Mouse (Mus musculus): Measurements from ENCODE around the gene Gas2l1. TPM values are rescaled to one million over a fixed set of nuclear protein-coding genes. Genes with fewer than 3 reads are reported as not detected.
"Not testable (repeated sequence)": the region's sequence is repeated elsewhere in the genome, so short reads cannot be mapped to it uniquely, and the experiment has no call there.

The Gas2l1 gene
- polyA plus RNA-seq, 1 experiment from 2014 or later = 14.1 TPM

GRCm38 (mm10) chr11:5098736-5099542 is 33.8 kb upstream of the Gas2l1 start, which contains the start of the genes Rhbdd3 and Ewsr1:
Gene Rhbdd3, plus strand, starts transcription at chr11:5098926.
Gene Ewsr1, minus strand, starts transcription at chr11:5099266.
- Histone ChIP-seq H3K36me3 (ENCODE audit: control insufficient read depth, insufficient read depth, low read length) (no peaks in the 10 kb centered on the region), H3K27me3 (ENCODE audit: control insufficient read depth, insufficient read depth, low read length) (no peaks in the 10 kb centered on the region), H3K4me2 (ENCODE audit: low read depth, low read length) (peak within 1 kb of the TSS; percentile 88), H3K9ac (ENCODE audit: low read length) (peak within 1 kb of the TSS; percentile 100), H3K9me3 (replicated peaks; ENCODE audit: control insufficient read depth, low read length) (no peaks in the 10 kb centered on the region), H3K4me3 (replicated peaks; ENCODE audit: low read length) (peak within 1 kb of the TSS; percentile 97), H3K27ac (ENCODE audit: low read length) (peak within 1 kb of the TSS; percentile 98), H3K4me1 (ENCODE audit: control insufficient read depth, insufficient read depth, low read length) (peaks cover 32% of the 10 kb centered on the region)
- WGBS = under 1% methylated on average over 79 of the region's 92 CpGs
- peak; percentile 92 for ATAC-seq (ENCODE audit: insufficient read depth, low FRiP score)

- WGBS = under 1% methylated on average over 44 of the region's 44 CpGs
- peak overlapping the region; percentile 97 for H3K4me3 ChIP-seq (replicated peaks; ENCODE audit: low read length)
Measured at GRCm38 (mm10) chr11:5098035-5098735, 33.1 kb upstream of the Gas2l1 start.

GRCm38 (mm10) chr11:5096480-5097020 is 31.4 kb upstream of the Gas2l1 start:
- no peak overlapping the region for H3K27ac ChIP-seq (ENCODE audit: low read length)
- H3K27me3 ChIP-seq (ENCODE audit: control insufficient read depth, insufficient read depth, low read length) = no peaks in the 10 kb centered on the region
- no peak for ATAC-seq (ENCODE audit: insufficient read depth, low FRiP score)
- H3K4me2 ChIP-seq (ENCODE audit: low read depth, low read length) = peak overlapping the region; percentile 83
- H3K4me1 ChIP-seq (ENCODE audit: control insufficient read depth, insufficient read depth, low read length) = peaks cover 36% of the 10 kb centered on the region
- H3K4me3 ChIP-seq (replicated peaks; ENCODE audit: low read length) = peak overlapping the region; percentile 97; the same call in 1 of the 2 replicates
- WGBS = 46% methylated on average over 8 of the region's 8 CpGs
- H3K9ac ChIP-seq (ENCODE audit: low read length) = peak overlapping the region; percentile 100; the same call in 1 of the 2 replicates
- H3K36me3 ChIP-seq (ENCODE audit: control insufficient read depth, insufficient read depth, low read length) = peaks cover 9% of the 10 kb centered on the region; the same call in 1 of the 2 replicates
- no peaks in the 10 kb centered on the region for H3K9me3 ChIP-seq (replicated peaks; ENCODE audit: control insufficient read depth, low read length)

More at GRCm38 (mm10) chr11:5098035-5098735, 33.1 kb upstream of the Gas2l1 start:
- ATAC-seq (ENCODE audit: insufficient read depth, low FRiP score) = no peak; the same call in 1 of the 2 replicates
- Histone ChIP-seq H3K36me3 (ENCODE audit: control insufficient read depth, insufficient read depth, low read length) (no peaks in the 10 kb centered on the region), H3K27ac (ENCODE audit: low read length) (peak overlapping the region; percentile 98), H3K27me3 (ENCODE audit: control insufficient read depth, insufficient read depth, low read length) (no peaks in the 10 kb centered on the region), H3K9ac (ENCODE audit: low read length) (peak overlapping the region; percentile 100), H3K4me1 (ENCODE audit: control insufficient read depth, insufficient read depth, low read length) (peaks cover 36% of the 10 kb centered on the region), H3K4me2 (ENCODE audit: low read depth, low read length) (peak overlapping the region; percentile 83), H3K9me3 (replicated peaks; ENCODE audit: control insufficient read depth, low read length) (no peaks in the 10 kb centered on the region)

GRCm38 (mm10) chr11:5095877-5096276 is 30.8 kb upstream of the Gas2l1 start:
- no peaks in the 10 kb centered on the region for H3K9me3 ChIP-seq (replicated peaks; ENCODE audit: control insufficient read depth, low read length)
- no peaks in the 10 kb centered on the region for H3K27me3 ChIP-seq (ENCODE audit: control insufficient read depth, insufficient read depth, low read length)
- no peak for ATAC-seq (ENCODE audit: insufficient read depth, low FRiP score)
- peaks cover 29% of the 10 kb centered on the region for H3K4me1 ChIP-seq (ENCODE audit: control insufficient read depth, insufficient read depth, low read length)
- H3K9ac ChIP-seq (ENCODE audit: low read length) = no peak overlapping the region
- H3K4me3 ChIP-seq (replicated peaks; ENCODE audit: low read length) = no peak overlapping the region
- H3K4me2 ChIP-seq (ENCODE audit: low read depth, low read length) = no peak overlapping the region
- no peak overlapping the region for H3K27ac ChIP-seq (ENCODE audit: low read length)
- whole genome bisulfite sequencing = 69% methylated on average over 5 of the region's 5 CpGs
- peaks cover 14% of the 10 kb centered on the region; the same call in 1 of the 2 replicates for H3K36me3 ChIP-seq (ENCODE audit: control insufficient read depth, insufficient read depth, low read length)

DNA sequence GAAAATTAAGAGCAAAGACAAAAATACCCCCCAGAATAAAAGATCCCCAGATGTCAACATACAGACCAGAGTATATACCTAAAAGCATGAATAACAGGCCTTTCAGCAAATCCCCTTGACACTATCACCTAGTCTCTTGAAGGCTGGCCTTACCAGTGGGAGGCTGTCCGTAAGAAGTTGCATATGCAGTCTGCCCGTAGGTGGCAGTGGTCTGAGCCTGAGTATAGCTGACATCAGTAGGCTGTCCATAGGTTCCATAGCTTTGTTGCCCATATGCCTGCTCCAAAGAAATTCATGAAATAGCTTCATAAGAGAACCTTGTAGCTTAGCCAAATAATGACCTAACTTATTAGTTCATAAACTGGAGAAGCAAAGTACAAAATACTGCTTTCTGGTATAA is 26.6 kb upstream of the Gas2l1 start:
- no peak overlapping the region for H3K4me3 ChIP-seq (replicated peaks; ENCODE audit: low read length)
- H3K4me1 ChIP-seq (ENCODE audit: control insufficient read depth, insufficient read depth, low read length) = peaks cover 12% of the 10 kb centered on the region
- H3K36me3 ChIP-seq (ENCODE audit: control insufficient read depth, insufficient read depth, low read length) = peaks cover 43% of the 10 kb centered on the region
- no peaks in the 10 kb centered on the region for H3K27me3 ChIP-seq (ENCODE audit: control insufficient read depth, insufficient read depth, low read length)
- H3K4me2 ChIP-seq (ENCODE audit: low read depth, low read length) = no peak overlapping the region
- H3K9ac ChIP-seq (ENCODE audit: low read length) = no peak overlapping the region
- H3K9me3 ChIP-seq (replicated peaks; ENCODE audit: control insufficient read depth, low read length) = no peaks in the 10 kb centered on the region
- no peak overlapping the region for H3K27ac ChIP-seq (ENCODE audit: low read length)
- no peak for ATAC-seq (ENCODE audit: insufficient read depth, low FRiP score)
- WGBS = 40% methylated on average over 2 of the region's 2 CpGs

DNA sequence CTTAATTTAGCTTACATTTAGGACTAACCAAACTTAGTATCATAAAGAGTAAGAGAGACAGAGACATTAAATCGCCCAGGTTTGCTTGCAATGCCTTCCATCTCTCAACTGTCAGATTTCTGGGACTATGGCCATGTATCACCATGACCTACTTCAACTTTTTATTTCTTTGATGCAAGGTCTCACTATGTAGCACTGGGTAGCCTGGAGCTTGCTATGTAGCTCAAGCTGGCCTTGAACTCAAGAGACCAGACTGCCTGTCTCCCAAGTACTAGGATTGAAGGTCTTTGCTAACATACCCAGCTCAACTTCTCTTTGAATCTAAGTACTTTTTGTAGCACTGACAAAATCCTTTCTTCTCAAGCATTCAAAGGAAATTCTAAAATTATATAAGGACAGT is 24.0 kb upstream of the Gas2l1 start:
- Histone ChIP-seq H3K9me3 (replicated peaks; ENCODE audit: control insufficient read depth, low read length) (no peaks in the 10 kb centered on the region), H3K4me1 (ENCODE audit: control insufficient read depth, insufficient read depth, low read length) (0 out of 2 replicates have a peak, but pooled peaks cover 4% of the 10 kb centered on the region), H3K4me2 (ENCODE audit: low read depth, low read length) (no peak overlapping the region), H3K9ac (ENCODE audit: low read length) (no peak overlapping the region), H3K36me3 (ENCODE audit: control insufficient read depth, insufficient read depth, low read length) (peaks cover 59% of the 10 kb centered on the region), H3K27ac (ENCODE audit: low read length) (no peak overlapping the region), H3K27me3 (ENCODE audit: control insufficient read depth, insufficient read depth, low read length) (no peaks in the 10 kb centered on the region), H3K4me3 (replicated peaks; ENCODE audit: low read length) (no peak overlapping the region)
- ATAC-seq (ENCODE audit: insufficient read depth, low FRiP score) = no peak
- WGBS = 95% methylated on average over 1 of the region's 1 CpGs

- H3K4me1 ChIP-seq (ENCODE audit: control insufficient read depth, insufficient read depth, low read length); H3K27me3 ChIP-seq (ENCODE audit: control insufficient read depth, insufficient read depth, low read length); H3K9ac ChIP-seq (ENCODE audit: low read length); H3K27ac ChIP-seq (ENCODE audit: low read length); H3K9me3 ChIP-seq (replicated peaks; ENCODE audit: control insufficient read depth, low read length); H3K4me3 ChIP-seq (replicated peaks; ENCODE audit: low read length); ATAC-seq (ENCODE audit: insufficient read depth, low FRiP score); H3K4me2 ChIP-seq (ENCODE audit: low read depth, low read length): not testable (repeated sequence)
- H3K36me3 ChIP-seq (ENCODE audit: control insufficient read depth, insufficient read depth, low read length) = peaks cover 29% of the 10 kb centered on the region; the same call in 1 of the 2 replicates
- WGBS = 83% methylated on average over 4 of the region's 5 CpGs
Measured at GRCm38 (mm10) chr11:5076843-5077242, 11.7 kb upstream of the Gas2l1 start.

- H3K9ac ChIP-seq (ENCODE audit: low read length) = no peak overlapping the region
- no peaks in the 10 kb centered on the region for H3K4me1 ChIP-seq (ENCODE audit: control insufficient read depth, insufficient read depth, low read length)
- peaks cover 35% of the 10 kb centered on the region; the same call in 1 of the 2 replicates for H3K36me3 ChIP-seq (ENCODE audit: control insufficient read depth, insufficient read depth, low read length)
- H3K4me2 ChIP-seq (ENCODE audit: low read depth, low read length) = no peak overlapping the region
- no peak overlapping the region for H3K4me3 ChIP-seq (replicated peaks; ENCODE audit: low read length)
- H3K27ac ChIP-seq (ENCODE audit: low read length) = no peak overlapping the region
- no peak for ATAC-seq (ENCODE audit: insufficient read depth, low FRiP score)
- H3K9me3 ChIP-seq (replicated peaks; ENCODE audit: control insufficient read depth, low read length) = no peaks in the 10 kb centered on the region
- no peaks in the 10 kb centered on the region for H3K27me3 ChIP-seq (ENCODE audit: control insufficient read depth, insufficient read depth, low read length)
Measured at GRCm38 (mm10) chr11:5075760-5076159, 10.6 kb upstream of the Gas2l1 start.

DNA sequence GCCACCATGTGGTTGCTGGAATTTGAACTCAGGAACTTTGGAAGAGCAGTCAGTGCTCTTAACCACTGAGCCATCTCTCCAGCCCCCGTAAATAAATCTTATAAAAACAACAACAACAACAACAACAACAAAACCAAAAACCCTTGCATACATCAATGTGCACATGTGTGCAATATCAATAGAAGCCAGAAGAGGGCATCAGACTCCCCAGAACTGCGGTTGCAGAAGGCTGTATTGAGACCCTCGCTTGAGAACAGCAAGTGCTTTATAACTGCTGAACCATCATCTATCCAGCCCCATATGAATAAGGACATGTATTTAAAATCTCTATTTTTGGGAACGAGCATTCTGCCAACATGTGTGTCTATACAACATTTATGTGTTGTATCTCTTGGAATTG is 9.8 kb upstream of the Gas2l1 start:
- Histone ChIP-seq H3K4me3 (replicated peaks; ENCODE audit: low read length) (no peak overlapping the region), H3K9ac (ENCODE audit: low read length) (no peak overlapping the region), H3K27me3 (ENCODE audit: control insufficient read depth, insufficient read depth, low read length) (no peaks in the 10 kb centered on the region), H3K9me3 (replicated peaks; ENCODE audit: control insufficient read depth, low read length) (no peaks in the 10 kb centered on the region), H3K36me3 (ENCODE audit: control insufficient read depth, insufficient read depth, low read length) (peaks cover 30% of the 10 kb centered on the region; the same call in 1 of the 2 replicates), H3K4me2 (ENCODE audit: low read depth, low read length) (no peak overlapping the region), H3K27ac (ENCODE audit: low read length) (no peak overlapping the region), H3K4me1 (ENCODE audit: control insufficient read depth, insufficient read depth, low read length) (no peaks in the 10 kb centered on the region)
- ATAC-seq (ENCODE audit: insufficient read depth, low FRiP score) = no peak
- 75% methylated on average over 4 of the region's 4 CpGs for WGBS

Data from stomach, embryonic 16.5 days (tissue).